Mouse (Mus musculus) right cerebral cortex, postnatal 14 days (tissue): ENCODE measurements around the gene Ntrk3.

Source experiments
- DNase-seq: peaks from one replicate; pipeline ENCODE4 v3.0.0; 2022

The Ntrk3 gene

GRCm38 (mm10) chr7:78172267-78172955, 565.4 kb downstream of the Ntrk3 start:
- DNase-seq, result no peak

- DNase-seq, result no peak
These were observed 572.3 kb downstream of the Ntrk3 start for GRCm38 (mm10) chr7:78165466-78165865.

DNA sequence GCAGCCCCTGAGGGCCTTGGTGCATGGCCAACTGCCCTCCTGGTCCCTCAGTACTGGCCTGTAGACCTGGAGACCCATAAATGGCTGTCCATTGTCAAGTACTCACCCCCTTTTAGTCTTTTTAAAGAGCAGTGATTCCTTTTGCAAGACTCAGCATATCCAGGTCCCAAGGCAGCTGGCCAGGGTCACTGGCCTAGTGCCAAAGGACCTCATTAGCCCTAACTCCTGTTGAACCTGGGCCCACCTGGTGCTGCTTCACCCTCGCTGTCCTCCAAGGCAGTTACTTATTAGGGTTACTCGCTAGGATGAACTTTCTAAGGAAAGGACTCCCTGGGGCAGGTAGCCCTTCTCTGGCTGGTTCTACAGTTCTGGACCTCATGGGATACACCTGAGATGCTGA, 579.9 kb downstream of the Ntrk3 start:
- no peak for DNase-seq

DNA sequence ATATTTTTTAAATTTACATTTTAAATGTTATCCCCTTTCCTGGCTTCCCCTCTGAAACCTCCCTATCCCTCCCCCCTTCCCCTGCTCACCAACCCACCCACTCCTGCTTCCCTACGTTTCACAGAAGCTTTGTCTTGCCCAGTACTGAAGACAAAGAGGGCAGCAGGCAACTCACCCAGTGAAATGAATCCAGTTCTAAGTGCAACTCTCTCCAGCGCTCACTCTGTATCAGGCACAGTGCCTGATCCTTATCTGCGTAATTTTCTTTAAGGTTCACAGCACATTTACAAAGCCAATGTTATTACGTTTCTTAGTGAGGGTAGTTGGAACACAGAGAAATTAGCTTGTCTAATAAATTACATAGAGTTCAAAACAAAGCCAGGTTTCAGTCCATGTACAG, 592.6 kb downstream of the Ntrk3 start:
- DNase-seq, result no peak

DNA sequence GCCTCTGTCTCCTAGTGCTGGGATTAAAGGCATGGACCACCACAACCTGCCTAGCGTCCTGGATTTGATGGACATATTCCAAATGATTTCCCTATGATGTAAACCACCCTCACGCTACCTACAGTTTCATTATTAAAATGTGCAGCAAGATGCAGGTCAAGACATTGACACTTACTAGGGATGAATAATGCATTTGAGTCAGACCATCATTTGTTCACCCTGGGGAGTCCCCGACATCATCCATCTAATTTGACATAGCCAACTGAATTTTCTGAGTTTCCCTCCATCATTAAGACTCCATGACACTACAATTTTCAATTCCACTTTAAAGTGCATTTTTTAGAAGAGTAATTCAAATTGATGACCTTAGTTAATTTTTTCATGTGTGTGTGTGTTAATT, 593.0 kb downstream of the Ntrk3 start:
- DNase-seq, result no peak

DNA sequence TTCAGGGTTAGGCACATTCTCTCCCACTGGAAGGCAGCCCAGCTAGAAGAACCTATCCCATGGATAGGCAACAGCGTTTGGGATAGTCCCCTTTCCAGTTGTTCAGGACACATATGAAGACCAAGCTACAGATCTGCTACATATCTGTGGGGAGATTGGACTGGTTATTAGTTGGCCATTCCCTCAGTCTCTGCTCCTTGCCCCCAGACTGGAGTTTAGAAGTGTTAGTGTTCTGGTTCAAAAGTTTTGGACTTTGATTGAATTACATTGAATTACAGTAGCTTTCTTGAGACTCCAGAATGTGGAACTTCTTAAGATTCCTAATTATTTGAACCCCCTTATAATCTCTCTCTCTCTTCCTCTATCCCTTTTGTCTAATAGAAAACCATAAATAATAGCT, 607.8 kb downstream of the Ntrk3 start:
- DNase-seq, result no peak
